Mouse (Mus musculus) embryo, embryonic 11.5 days (tissue): Measurements from ENCODE around the gene Tprgl.

Experiments
- DNase-seq: peaks from one replicate; pipeline ENCODE4 v3.0.0-alpha.2; 2012; ENCODE audit warnings: low read depth, low spot score

Gene Tprgl

DNA sequence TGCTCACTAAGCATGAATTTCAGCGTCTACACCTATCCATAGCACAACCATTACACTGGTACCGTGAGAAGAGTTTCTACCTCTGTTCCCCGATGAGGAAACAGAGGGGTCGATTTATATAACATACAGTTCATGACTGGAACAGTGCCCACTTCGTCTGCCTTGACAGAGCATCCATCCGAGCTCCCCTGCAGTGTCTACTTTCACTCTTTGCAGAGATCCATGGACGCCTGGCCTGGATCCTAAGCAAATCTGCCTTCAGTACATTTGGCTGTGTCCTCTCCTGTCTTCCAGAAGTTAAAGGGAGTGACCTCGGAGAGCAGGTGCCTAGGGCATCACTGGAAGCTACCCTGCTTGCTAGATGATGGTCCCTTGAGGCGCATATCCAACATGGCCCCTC, 41.3 kb downstream of the Tprgl start:
- no peak for DNase-seq

DNA sequence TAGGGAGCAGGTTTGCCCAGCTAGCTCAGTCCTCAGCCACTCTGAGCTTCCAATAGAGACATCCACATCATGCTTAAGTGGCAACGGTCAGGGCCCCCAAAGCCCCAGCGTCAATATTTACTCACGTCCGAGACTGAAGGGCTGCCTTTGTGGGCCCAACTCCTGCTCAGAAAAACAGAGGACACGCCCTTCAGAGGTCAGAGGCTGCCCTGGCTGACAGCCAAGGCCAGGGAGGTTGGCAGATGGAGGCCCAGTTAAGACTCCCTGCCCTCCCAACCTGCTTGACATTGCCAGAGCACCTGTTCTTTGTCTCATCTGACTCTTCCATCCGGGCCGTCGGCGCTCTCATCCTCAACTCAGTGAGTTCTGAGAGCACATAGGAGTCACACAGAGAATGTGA, 41.7 kb downstream of the Tprgl start:
- no peak for DNase-seq

DNA sequence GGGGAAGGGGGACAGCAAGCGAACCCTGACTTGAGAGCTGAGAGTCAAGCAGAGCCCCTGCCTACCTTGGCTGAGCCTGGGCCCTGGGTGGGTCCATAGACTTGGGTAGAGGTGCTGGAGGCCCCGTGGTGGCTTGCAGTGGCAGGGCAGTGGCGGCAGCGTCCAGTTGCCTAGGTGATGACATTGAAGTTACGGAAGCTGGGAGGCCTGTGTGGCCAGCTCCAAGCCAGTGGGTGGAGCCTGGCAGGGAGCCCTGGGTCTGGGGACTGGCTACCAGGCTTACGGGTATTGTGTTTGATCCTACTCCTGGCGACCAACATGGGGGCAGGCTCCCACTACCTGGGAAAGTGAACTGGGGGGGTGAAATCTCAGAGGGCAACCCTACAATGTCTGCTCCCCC, 44.0 kb downstream of the Tprgl start:
- no peak for DNase-seq

DNA sequence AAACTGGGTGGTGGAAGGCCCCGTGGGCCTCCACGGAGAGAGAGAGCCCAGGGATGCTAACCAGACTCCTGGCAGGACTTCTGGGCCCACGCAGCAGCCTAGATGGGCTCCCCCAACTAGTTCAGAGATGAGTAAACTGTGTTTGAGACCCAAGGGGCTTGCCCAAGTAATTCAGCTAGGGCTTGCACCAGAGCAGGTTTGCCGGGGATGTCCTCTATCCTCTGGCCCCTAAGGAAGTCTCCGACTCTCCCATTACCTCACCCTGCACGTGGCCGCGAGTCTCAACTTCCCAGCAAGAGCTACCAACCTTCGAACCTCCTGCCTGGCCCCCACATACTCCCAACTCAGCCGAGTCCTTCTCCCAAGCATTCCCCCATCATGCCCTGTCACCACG, 50.6 kb downstream of the Tprgl start:
- DNase-seq = no peak

DNA sequence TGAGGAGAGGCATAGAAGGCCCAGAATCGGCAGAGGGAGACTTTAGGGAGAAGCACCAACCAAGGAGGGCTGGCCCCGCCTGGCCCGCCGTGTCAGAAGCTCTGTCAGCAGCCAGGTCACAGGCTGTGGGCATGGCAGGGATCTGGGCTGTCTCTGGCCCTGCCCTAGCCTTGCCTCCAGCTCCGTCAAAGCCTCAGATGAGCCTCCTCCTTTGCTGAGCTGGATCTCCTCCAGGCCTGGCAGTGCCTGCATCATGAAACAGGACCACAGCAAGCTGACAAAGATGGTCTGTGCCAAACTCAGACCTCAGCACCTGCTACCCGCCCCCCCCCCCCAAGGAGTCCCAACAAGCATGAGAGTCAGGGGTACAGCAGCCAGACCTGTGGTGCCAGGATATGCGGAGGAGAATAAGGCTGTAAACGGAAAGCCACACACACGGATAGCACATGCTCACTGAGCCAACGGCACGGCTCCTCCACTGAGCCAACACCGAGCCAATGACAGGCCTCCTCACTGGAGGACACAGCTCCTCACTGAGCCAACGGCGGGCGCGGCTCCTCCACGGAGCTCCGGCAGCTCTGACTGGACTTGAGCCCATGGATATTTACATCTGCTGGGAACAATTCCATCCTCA, 51.1 kb downstream of the Tprgl start:
- DNase-seq = no peak
